Comparison of ENCODE assay signal across 19 mouse cellular contexts in the genomic region with DNA sequence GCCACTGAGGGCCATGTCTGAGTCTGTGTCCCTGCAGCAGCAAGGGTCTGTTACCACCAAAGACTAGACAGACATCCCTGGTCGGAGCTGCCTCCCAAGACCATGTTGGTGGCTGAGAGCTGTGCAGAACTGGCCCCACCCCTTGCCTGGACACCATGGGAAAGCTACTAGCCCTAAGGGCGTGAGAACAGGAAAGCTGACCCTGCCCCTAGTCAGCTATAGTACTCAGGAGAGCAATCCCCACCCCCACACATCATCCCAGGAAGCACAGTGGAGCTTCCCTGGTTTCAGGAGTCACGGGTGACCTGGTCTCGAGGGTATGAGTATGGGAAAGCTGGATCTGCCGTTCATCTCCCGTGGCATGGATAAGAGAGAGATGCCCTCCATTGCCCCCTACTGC.
"Had no signal": no experiment of that assay in that cellular context is flagged by ENCODE, and none has a peak within 500 bp of the region (broad histone marks: within the 10 kb centered on the region; RNA-seq: fewer than 3 reads in every experiment).

No protein-coding gene starts in this region.

- DNase-seq: kidney, adult 2 months; kidney, postnatal 36 days; liver, postnatal 0 days; lung, embryonic 14.5 days; retina, postnatal 1 day; right cerebral cortex, postnatal 25 days; spleen, adult 18-20 months; thymus, postnatal 25 days had no signal

- H3K9me3 ChIP-seq: limb, embryonic 15.5 days; midbrain, embryonic 12.5 days; midbrain, embryonic 15.5 days; neural tube, embryonic 13.5 days; stomach, embryonic 15.5 days had no signal

- ATAC-seq: liver, postnatal 0 days; lung, postnatal 0 days; midbrain, embryonic 15.5 days had no signal

- H3K36me3 ChIP-seq: limb, embryonic 15.5 days; midbrain, embryonic 12.5 days; midbrain, embryonic 15.5 days; neural tube, embryonic 13.5 days; stomach, embryonic 15.5 days had no signal

- H3K4me3 ChIP-seq: limb, embryonic 15.5 days; midbrain, embryonic 12.5 days; midbrain, embryonic 15.5 days; myocyte; neural tube, embryonic 13.5 days; stomach, embryonic 15.5 days had no signal

- H3K4me2 ChIP-seq: limb, embryonic 15.5 days; liver, embryonic 11.5 days; lung, embryonic 14.5 days; midbrain, embryonic 12.5 days; midbrain, embryonic 15.5 days; neural tube, embryonic 13.5 days; stomach, embryonic 15.5 days had no signal

- H3K9ac ChIP-seq: limb, embryonic 15.5 days; liver, embryonic 14.5 days; liver, postnatal 0 days; lung, embryonic 14.5 days; midbrain, embryonic 12.5 days; midbrain, embryonic 15.5 days; neural tube, embryonic 13.5 days; stomach, embryonic 15.5 days had no signal

- H3K27ac ChIP-seq: kidney, postnatal 0 days; limb, embryonic 15.5 days; liver, embryonic 14.5 days; macrophage; midbrain, embryonic 12.5 days; midbrain, embryonic 15.5 days; neural tube, embryonic 13.5 days; stomach, embryonic 15.5 days had no signal

- H3K27me3 ChIP-seq: limb, embryonic 15.5 days; midbrain, embryonic 12.5 days; midbrain, embryonic 15.5 days; neural tube, embryonic 13.5 days; stomach, embryonic 15.5 days had no signal
